Mouse (Mus musculus): Measurements from ENCODE around the gene Gm428. TPM values are rescaled to one million over a fixed set of nuclear protein-coding genes. Genes with fewer than 3 reads are reported as not detected.
"Not testable (repeated sequence)": the region's sequence is repeated elsewhere in the genome, so short reads cannot be mapped to it uniquely, and the experiment has no call there.

The Gm428 gene
- not detected in 2 replicates for polyA plus RNA-seq (2015; fragmentation: Nextera tagmentation; extraction: Ambion mirVana)

- not testable (repeated sequence) for H3K36me3 ChIP-seq; H3K27ac ChIP-seq; H3K4me3 ChIP-seq (replicated peaks); H3K4me2 ChIP-seq; H3K9me3 ChIP-seq (replicated peaks); H3K4me1 ChIP-seq (replicated peaks); H3K9ac ChIP-seq; H3K27me3 ChIP-seq; ATAC-seq (ENCODE audit: low read depth); DNase-seq
- WGBS (ENCODE audit: insufficient replicate concordance) = 50% methylated on average over 1 of the region's 4 CpGs
Observed at GRCm38 (mm10) chr4:73683216-73683615, at the start of gene Gm428. Gm428 (plus strand) TSS chr4:73683516.

- not testable (repeated sequence) for H3K36me3 ChIP-seq; H3K4me2 ChIP-seq; H3K9me3 ChIP-seq (replicated peaks); ATAC-seq (ENCODE audit: low read depth); H3K4me1 ChIP-seq (replicated peaks); DNase-seq; H3K27me3 ChIP-seq; H3K27ac ChIP-seq; H3K4me3 ChIP-seq (replicated peaks); H3K9ac ChIP-seq
- no CpG with 5 or more reads among the region's 4 CpGs for WGBS (ENCODE audit: insufficient replicate concordance)
Observed at GRCm38 (mm10) chr4:73637821-73638220, 45.5 kb upstream of the Gm428 start, which contains the start of gene Gm11236. Gm11236 (plus strand) TSS chr4:73638121.

- not testable (repeated sequence) for H3K36me3 ChIP-seq; DNase-seq; ATAC-seq (ENCODE audit: low read depth); H3K27ac ChIP-seq; H3K4me2 ChIP-seq; H3K9ac ChIP-seq; H3K27me3 ChIP-seq; H3K4me1 ChIP-seq (replicated peaks); H3K9me3 ChIP-seq (replicated peaks); H3K4me3 ChIP-seq (replicated peaks)
- 66% methylated on average over 4 of the region's 4 CpGs for WGBS (ENCODE audit: insufficient replicate concordance)
Observed at GRCm38 (mm10) chr4:73661864-73662263, 21.5 kb upstream of the Gm428 start.

GRCm38 (mm10) chr4:73668054-73668453 lies 15.3 kb upstream of the Gm428 start, which contains the start of gene Gm11239:
Gm11239 (plus strand) TSS chr4:73668354.
- H3K4me1 ChIP-seq (replicated peaks); ATAC-seq (ENCODE audit: low read depth); H3K36me3 ChIP-seq; H3K9ac ChIP-seq; H3K4me2 ChIP-seq; H3K4me3 ChIP-seq (replicated peaks); H3K27me3 ChIP-seq; DNase-seq; H3K27ac ChIP-seq; H3K9me3 ChIP-seq (replicated peaks): not testable (repeated sequence)
- WGBS (ENCODE audit: insufficient replicate concordance) = no CpG with 5 or more reads among the region's 4 CpGs

GRCm38 (mm10) chr4:73718761-73719160 lies 35.4 kb downstream of the Gm428 start:
- DNase-seq (no peak), ATAC-seq (ENCODE audit: low read depth) (no peak)
- Histone ChIP-seq H3K4me1 (replicated peaks) (no peaks in the 10 kb centered on the region), H3K4me2 (no peak overlapping the region), H3K4me3 (replicated peaks) (no peak overlapping the region), H3K27ac (no peak overlapping the region), H3K9me3 (replicated peaks) (no peaks in the 10 kb centered on the region; the same call in 1 of the 2 replicates), H3K9ac (no peak overlapping the region), H3K36me3 (no peaks in the 10 kb centered on the region), H3K27me3 (no peaks in the 10 kb centered on the region)
- 63% methylated on average over 1 of the region's 1 CpGs for WGBS (ENCODE audit: insufficient replicate concordance)

GRCm38 (mm10) chr4:73719819-73720218 lies 36.5 kb downstream of the Gm428 start:
- no peaks in the 10 kb centered on the region for H3K4me1 ChIP-seq (replicated peaks)
- DNase-seq = no peak
- no peaks in the 10 kb centered on the region for H3K27me3 ChIP-seq
- H3K9ac ChIP-seq = no peak overlapping the region
- H3K36me3 ChIP-seq = no peaks in the 10 kb centered on the region
- no peak overlapping the region for H3K4me2 ChIP-seq
- no peak overlapping the region for H3K27ac ChIP-seq
- no peak overlapping the region for H3K4me3 ChIP-seq (replicated peaks)
- H3K9me3 ChIP-seq (replicated peaks) = no peaks in the 10 kb centered on the region; the same call in 1 of the 2 replicates
- no peak for ATAC-seq (ENCODE audit: low read depth)

Other genes with a start within 250 kb of the Gm428 start
- not detected in 2 replicates for gene Gm11238, start 75.6 kb upstream of the Gm428 start, polyA plus RNA-seq (2015; fragmentation: Nextera tagmentation; extraction: Ambion mirVana)
- gene Gm11237, start 60.5 kb upstream of the Gm428 start, polyA plus RNA-seq (2015; fragmentation: Nextera tagmentation; extraction: Ambion mirVana) = not detected in 2 replicates
- not detected in 2 replicates for gene Gm11236, start 45.4 kb upstream of the Gm428 start, polyA plus RNA-seq (2015; fragmentation: Nextera tagmentation; extraction: Ambion mirVana)
- not detected in 2 replicates for gene Gm11239, start 15.2 kb upstream of the Gm428 start, polyA plus RNA-seq (2015; fragmentation: Nextera tagmentation; extraction: Ambion mirVana)
- not detected in 2 replicates for gene Rasef, start 107.5 kb downstream of the Gm428 start, polyA plus RNA-seq (2015; fragmentation: Nextera tagmentation; extraction: Ambion mirVana)
- not detected in 2 replicates for gene Gm11758, start 192.8 kb downstream of the Gm428 start, polyA plus RNA-seq (2015; fragmentation: Nextera tagmentation; extraction: Ambion mirVana)
- gene Gm11757, start 207.6 kb downstream of the Gm428 start, polyA plus RNA-seq (2015; fragmentation: Nextera tagmentation; extraction: Ambion mirVana) = not detected in 2 replicates
- not detected in 2 replicates for gene Gm13871, start 222.4 kb downstream of the Gm428 start, polyA plus RNA-seq (2015; fragmentation: Nextera tagmentation; extraction: Ambion mirVana)
- gene Gm11756, start 237.2 kb downstream of the Gm428 start, polyA plus RNA-seq (2015; fragmentation: Nextera tagmentation; extraction: Ambion mirVana) = not detected in 2 replicates

Measured in liver, embryonic 13.5 days (tissue).